Mouse (Mus musculus): ENCODE measurements around the gene Pecam1. TPM values are rescaled to one million over a fixed set of nuclear protein-coding genes. Genes with fewer than 3 reads are reported as not detected.

The Pecam1 gene
- polyA plus RNA-seq, 1 experiment, result 0.15 TPM

GRCm38 (mm10) chr11:106679874-106680273 lies 70.6 kb downstream of the Pecam1 start:
- Histone ChIP-seq H3K36me3 (ENCODE audit: control insufficient read depth, insufficient read depth) (no peaks in the 10 kb centered on the region), H3K27me3 (ENCODE audit: control insufficient read depth, insufficient read depth, insufficient read length) (no peaks in the 10 kb centered on the region), H3K79me3 (ENCODE audit: low read depth) (no peaks in the 10 kb centered on the region), H3K4me3 (ENCODE audit: insufficient read depth, poor library complexity, severe bottlenecking) (no peak overlapping the region), H3ac (ENCODE audit: control insufficient read depth, insufficient read length, low read depth) (no peak overlapping the region), H3K79me2 (ENCODE audit: control insufficient read depth, insufficient read depth) (no peaks in the 10 kb centered on the region)
- TF ChIP-seq CTCF (IDR thresholded peaks at IDR 0.05; ENCODE audit: control insufficient read depth, insufficient read depth, insufficient read length) (no peak), MYOG (IDR thresholded peaks at IDR 0.05; ENCODE audit: control insufficient read depth, extremely low read depth, insufficient read length) (no peak), MAX (IDR thresholded peaks at IDR 0.05) (no peak), USF1 (IDR thresholded peaks at IDR 0.05; ENCODE audit: low read depth) (no peak), CEBPB (IDR thresholded peaks at IDR 0.05; ENCODE audit: low read depth) (no peak), FOSL1 (IDR thresholded peaks at IDR 0.05; ENCODE audit: insufficient read depth, low read length, poor library complexity, severe bottlenecking) (no peak), MYOD1 (IDR thresholded peaks at IDR 0.05; ENCODE audit: control insufficient read depth, insufficient read length, low read depth) (no peak)

GRCm38 (mm10) chr11:106677910-106678591 lies 72.4 kb downstream of the Pecam1 start:
- Histone ChIP-seq H3K4me3 (ENCODE audit: insufficient read depth, poor library complexity, severe bottlenecking) (no peak overlapping the region), H3K27me3 (ENCODE audit: control insufficient read depth, insufficient read depth, insufficient read length) (no peaks in the 10 kb centered on the region), H3ac (ENCODE audit: control insufficient read depth, insufficient read length, low read depth) (no peak overlapping the region), H3K79me3 (ENCODE audit: low read depth) (no peaks in the 10 kb centered on the region), H3K79me2 (ENCODE audit: control insufficient read depth, insufficient read depth) (no peaks in the 10 kb centered on the region), H3K36me3 (ENCODE audit: control insufficient read depth, insufficient read depth) (no peaks in the 10 kb centered on the region)
- no peak for TF ChIP-seq MAX (IDR thresholded peaks at IDR 0.05)
- no peak for TF ChIP-seq CEBPB (IDR thresholded peaks at IDR 0.05; ENCODE audit: low read depth)
- TF ChIP-seq USF1 (IDR thresholded peaks at IDR 0.05; ENCODE audit: low read depth), result no peak
- no peak for TF ChIP-seq MYOG (IDR thresholded peaks at IDR 0.05; ENCODE audit: control insufficient read depth, extremely low read depth, insufficient read length)
- TF ChIP-seq FOSL1 (IDR thresholded peaks at IDR 0.05; ENCODE audit: insufficient read depth, low read length, poor library complexity, severe bottlenecking), result no peak
- no peak for TF ChIP-seq CTCF (IDR thresholded peaks at IDR 0.05; ENCODE audit: control insufficient read depth, insufficient read depth, insufficient read length)
- no peak for TF ChIP-seq MYOD1 (IDR thresholded peaks at IDR 0.05; ENCODE audit: control insufficient read depth, insufficient read length, low read depth)

GRCm38 (mm10) chr11:106677331-106677730 lies 73.1 kb downstream of the Pecam1 start:
- Histone ChIP-seq H3K27me3 (ENCODE audit: control insufficient read depth, insufficient read depth, insufficient read length) (no peaks in the 10 kb centered on the region), H3K79me3 (ENCODE audit: low read depth) (no peaks in the 10 kb centered on the region), H3ac (ENCODE audit: control insufficient read depth, insufficient read length, low read depth) (no peak overlapping the region), H3K79me2 (ENCODE audit: control insufficient read depth, insufficient read depth) (no peaks in the 10 kb centered on the region), H3K36me3 (ENCODE audit: control insufficient read depth, insufficient read depth) (no peaks in the 10 kb centered on the region), H3K4me3 (ENCODE audit: insufficient read depth, poor library complexity, severe bottlenecking) (no peak overlapping the region)
- TF ChIP-seq MYOG (IDR thresholded peaks at IDR 0.05; ENCODE audit: control insufficient read depth, extremely low read depth, insufficient read length), result no peak
- no peak for TF ChIP-seq USF1 (IDR thresholded peaks at IDR 0.05; ENCODE audit: low read depth)
- TF ChIP-seq MAX (IDR thresholded peaks at IDR 0.05), result no peak
- no peak for TF ChIP-seq MYOD1 (IDR thresholded peaks at IDR 0.05; ENCODE audit: control insufficient read depth, insufficient read length, low read depth)

GRCm38 (mm10) chr11:106675875-106676274 lies 74.6 kb downstream of the Pecam1 start:
- H3ac ChIP-seq (ENCODE audit: control insufficient read depth, insufficient read length, low read depth), result no peak overlapping the region
- TF ChIP-seq CTCF (IDR thresholded peaks at IDR 0.05; ENCODE audit: control insufficient read depth, insufficient read depth, insufficient read length) (no peak), MYOD1 (IDR thresholded peaks at IDR 0.05; ENCODE audit: control insufficient read depth, insufficient read length, low read depth) (no peak), FOSL1 (IDR thresholded peaks at IDR 0.05; ENCODE audit: insufficient read depth, low read length, poor library complexity, severe bottlenecking) (no peak), CEBPB (IDR thresholded peaks at IDR 0.05; ENCODE audit: low read depth) (no peak), MYOG (IDR thresholded peaks at IDR 0.05; ENCODE audit: control insufficient read depth, extremely low read depth, insufficient read length) (no peak), USF1 (IDR thresholded peaks at IDR 0.05; ENCODE audit: low read depth) (no peak), MAX (IDR thresholded peaks at IDR 0.05) (no peak)

GRCm38 (mm10) chr11:106675201-106675726 lies 75.2 kb downstream of the Pecam1 start:
- TF ChIP-seq MYOG (IDR thresholded peaks at IDR 0.05; ENCODE audit: control insufficient read depth, extremely low read depth, insufficient read length) (no peak), USF1 (IDR thresholded peaks at IDR 0.05; ENCODE audit: low read depth) (no peak), MAX (IDR thresholded peaks at IDR 0.05) (no peak), FOSL1 (IDR thresholded peaks at IDR 0.05; ENCODE audit: insufficient read depth, low read length, poor library complexity, severe bottlenecking) (no peak), MYOD1 (IDR thresholded peaks at IDR 0.05; ENCODE audit: control insufficient read depth, insufficient read length, low read depth) (no peak), CEBPB (IDR thresholded peaks at IDR 0.05; ENCODE audit: low read depth) (no peak), CTCF (IDR thresholded peaks at IDR 0.05; ENCODE audit: control insufficient read depth, insufficient read depth, insufficient read length) (no peak)
- Histone ChIP-seq H3ac (ENCODE audit: control insufficient read depth, insufficient read length, low read depth) (no peak overlapping the region), H3K36me3 (ENCODE audit: control insufficient read depth, insufficient read depth) (no peaks in the 10 kb centered on the region), H3K79me3 (ENCODE audit: low read depth) (no peaks in the 10 kb centered on the region), H3K79me2 (ENCODE audit: control insufficient read depth, insufficient read depth) (no peaks in the 10 kb centered on the region), H3K4me3 (ENCODE audit: insufficient read depth, poor library complexity, severe bottlenecking) (no peak overlapping the region), H3K27me3 (ENCODE audit: control insufficient read depth, insufficient read depth, insufficient read length) (no peaks in the 10 kb centered on the region)

More at GRCm38 (mm10) chr11:106675875-106676274, 74.6 kb downstream of the Pecam1 start:
- Histone ChIP-seq H3K4me3 (ENCODE audit: insufficient read depth, poor library complexity, severe bottlenecking) (no peak overlapping the region), H3K36me3 (ENCODE audit: control insufficient read depth, insufficient read depth) (no peaks in the 10 kb centered on the region), H3K27me3 (ENCODE audit: control insufficient read depth, insufficient read depth, insufficient read length) (no peaks in the 10 kb centered on the region), H3K79me2 (ENCODE audit: control insufficient read depth, insufficient read depth) (no peaks in the 10 kb centered on the region), H3K79me3 (ENCODE audit: low read depth) (no peaks in the 10 kb centered on the region)

Data from C2C12 (cell line).